In the genomic region with DNA sequence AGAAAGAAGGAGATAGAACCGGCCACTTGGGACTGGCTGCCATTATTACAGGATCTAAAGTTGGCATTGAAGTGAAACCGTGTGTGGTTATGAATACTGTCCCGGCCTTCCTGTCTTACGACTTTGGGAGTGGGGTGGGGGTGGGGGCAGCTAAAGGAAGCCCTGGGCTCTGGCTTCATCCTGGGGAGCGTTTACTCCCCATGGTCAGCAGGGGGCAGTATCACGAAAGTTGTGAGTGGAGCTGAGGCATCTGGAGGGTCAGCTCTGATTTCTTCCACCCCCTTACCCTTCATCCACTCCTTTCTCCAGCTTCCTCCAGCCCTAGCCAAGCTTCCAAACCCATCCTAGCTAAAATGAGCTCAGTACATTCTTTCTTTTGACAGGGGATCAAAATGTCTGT, we compare ENCODE assay signal across 10 mouse cellular contexts.
DNase-seq lines count a peak whose midpoint lies in the region; ATAC-seq and TF ChIP-seq lines count a peak whose summit lies in the region.
"Had no signal": no experiment of that assay in that cellular context is flagged by ENCODE, and none has a peak within 500 bp of the region (broad histone marks: within the 10 kb centered on the region; RNA-seq: fewer than 3 reads in every experiment).

No protein-coding gene starts in this region.

- H3K36me3 ChIP-seq in ES-E14 (ENCODE audit: control insufficient read depth, insufficient read depth, low read length, poor library complexity, severe bottlenecking): no peaks in the 10 kb centered on the region
- no peaks in the 10 kb centered on the region for H3K36me3 ChIP-seq in limb, embryonic 10.5 days
- H3K36me3 ChIP-seq in heart, embryonic 12.5 days: no peaks in the 10 kb centered on the region
- H3K36me3 ChIP-seq: heart, embryonic 13.5 days had no signal

- in situ Hi-C loops in ES-E14 (cut with MboI; ENCODE audit: low sequenced_read_pairs in 2 of 2, unreplicated experiment in 2 of 2): no loop called here

- peaks cover 0 to 10% of the 10 kb centered on the region in 2 experiments; a peak in 1 of 4 replicates for H3K4me1 ChIP-seq in ES-E14 (ENCODE audit: control insufficient read depth in 2 of 2, insufficient read depth in 2 of 2, low read length in 2 of 2, poor library complexity in 1 of 2)
- no peaks in the 10 kb centered on the region for H3K4me1 ChIP-seq in limb, embryonic 10.5 days
- no peaks in the 10 kb centered on the region for H3K4me1 ChIP-seq in heart, embryonic 12.5 days (replicated peaks)
- H3K4me1 ChIP-seq: heart, embryonic 13.5 days had no signal

- no peak for ATAC-seq in heart, embryonic 12.5 days (ENCODE audit: insufficient number of reproducible peaks, low FRiP score)

- 44% methylated on average over 6 of the region's 6 CpGs for WGBS in limb, embryonic 10.5 days
- 42% methylated on average over 6 of the region's 6 CpGs for WGBS in heart, embryonic 12.5 days

- no peak overlapping the region for H3K4me3 ChIP-seq in layer of hippocampus, adult 2 months
- no peak overlapping the region for H3K4me3 ChIP-seq in ES-E14 (ENCODE audit: insufficient read depth in 1 of 2, low read depth in 1 of 2, low read length in 2 of 2, poor library complexity in 1 of 2, severe bottlenecking in 1 of 2)
- no peak overlapping the region for H3K4me3 ChIP-seq in limb, embryonic 10.5 days
- H3K4me3 ChIP-seq in heart, embryonic 12.5 days: no peak overlapping the region
- H3K4me3 ChIP-seq: heart, embryonic 13.5 days had no signal

- H3K9me3 ChIP-seq in ES-E14 (ENCODE audit: control insufficient read depth, insufficient read depth, low read depth, low read length): no peaks in the 10 kb centered on the region
- no peaks in the 10 kb centered on the region for H3K9me3 ChIP-seq in limb, embryonic 10.5 days (replicated peaks)
- H3K9me3 ChIP-seq in heart, embryonic 12.5 days (replicated peaks): no peaks in the 10 kb centered on the region; the same call in 1 of the 2 replicates
- H3K9me3 ChIP-seq: heart, embryonic 13.5 days had no signal

- TF ChIP-seq CTCF in layer of hippocampus, adult 2 months (conservative IDR thresholded peaks at IDR 0.05): peak; percentile 77

- H3K4me2 ChIP-seq in heart, embryonic 12.5 days: no peak overlapping the region
- H3K4me2 ChIP-seq: heart, embryonic 13.5 days had no signal

- H3K27me3 ChIP-seq in limb, embryonic 10.5 days (ENCODE audit: low read depth, poor library complexity, severe bottlenecking): no peaks in the 10 kb centered on the region
- no peaks in the 10 kb centered on the region for H3K27me3 ChIP-seq in heart, embryonic 12.5 days (replicated peaks)

- no peak overlapping the region for H3K27ac ChIP-seq in layer of hippocampus, adult 2 months
- no peak overlapping the region for H3K27ac ChIP-seq in ES-E14 (ENCODE audit: insufficient read depth, low read depth, low read length, poor library complexity, severe bottlenecking)
- H3K27ac ChIP-seq in limb, embryonic 10.5 days: no peak overlapping the region
- H3K27ac ChIP-seq in heart, embryonic 12.5 days (ENCODE audit: poor library complexity, severe bottlenecking): no peak overlapping the region
- H3K27ac ChIP-seq: heart, embryonic 13.5 days had no signal

- peak; percentile 56 for DNase-seq in adrenal gland, postnatal 14 days
- no peak for DNase-seq in adrenal gland, adult 8-10 months
- DNase-seq in layer of hippocampus, adult 2 months (ENCODE audit: low spot score in 2 of 2): peak in 1 of 2 experiments; percentile 16
- no peak for DNase-seq in layer of hippocampus, adult 8-10 months (ENCODE audit: low spot score in 2 of 2)
- DNase-seq in ES-E14 (ENCODE audit: low read depth, low spot score): peak; percentile 55
- DNase-seq in limb, embryonic 10.5 days (ENCODE audit: low spot score): peak; percentile 46
- DNase-seq in ovary, postnatal 10 days (ENCODE audit: low spot score): no peak
- DNase-seq: cerebellum, adult 9-11 months had no signal

- no peak overlapping the region for H3K9ac ChIP-seq in ES-E14 (ENCODE audit: insufficient read depth, low read depth, low read length, poor library complexity, severe bottlenecking)
- no peak overlapping the region for H3K9ac ChIP-seq in heart, embryonic 12.5 days
- H3K9ac ChIP-seq: heart, embryonic 13.5 days had no signal

TF ChIP-seq in ES-E14, 5 proteins besides CTCF, POLR2A, EP300 and RAD21:
- TF ChIP-seq ZNF384 (IDR thresholded peaks at IDR 0.05; ENCODE audit: low read depth, low read length) (no peak), HCFC1 (IDR thresholded peaks at IDR 0.05; ENCODE audit: borderline replicate concordance, insufficient read depth, low read length) (no peak)

Comparison
In these comparisons a context has a peak if more than half of its experiments do, and no peak if none do; other contexts are left out.
1. DNase-seq: peak in adrenal gland, postnatal 14 days (single experiment), ES-E14 (single experiment) and limb, embryonic 10.5 days (single experiment); none in adrenal gland, adult 8-10 months (single experiment), layer of hippocampus, adult 8-10 months (0 of 2) and ovary, postnatal 10 days (single experiment).